Comparison of ENCODE assay signal across 8 mouse cellular contexts in genomic region chr14:124676506-124677177, GRCm38 (mm10). TPM values are rescaled to one million over a fixed set of nuclear protein-coding genes. Genes with fewer than 3 reads are reported as not detected.
DNase-seq lines count a peak whose midpoint lies in the region; ATAC-seq lines count a peak whose summit lies in the region.

Gene Fgf14 (minus strand): TSS chr14:124677127.

- H3K4me2 ChIP-seq in limb, embryonic 11.5 days (ENCODE audit: low read depth, severe bottlenecking), result peak within 1 kb of the TSS; percentile 69

- intact Hi-C loops in gastrocnemius, postnatal 36 days (cut with DNase I), result no loop called here

- H3K4me3 ChIP-seq in limb, embryonic 11.5 days (ENCODE audit: low read depth, low read length), result peak within 1 kb of the TSS; percentile 7

- H3K27ac ChIP-seq in limb, embryonic 11.5 days (replicated peaks; ENCODE audit: low read depth, low read length), result no peak within 1 kb of the TSS

- no peaks in the 10 kb centered on the region for H3K9me3 ChIP-seq in limb, embryonic 11.5 days (ENCODE audit: control insufficient read depth, low read length)

- no peaks in the 10 kb centered on the region for H3K36me3 ChIP-seq in limb, embryonic 11.5 days (ENCODE audit: control insufficient read depth, insufficient read depth, low read length)

- WGBS in limb, embryonic 11.5 days, result 21% methylated on average over 12 of the region's 12 CpGs

- H3K9ac ChIP-seq in limb, embryonic 11.5 days (ENCODE audit: low read length), result no peak within 1 kb of the TSS; the same call in 1 of the 2 replicates

- no peak for ATAC-seq in cerebellum, adult (ENCODE audit: insufficient number of reproducible peaks, low FRiP score, low TSS enrichment)
- ATAC-seq in limb, embryonic 11.5 days (ENCODE audit: insufficient number of reproducible peaks, low FRiP score, low TSS enrichment, low read depth), result no peak

- peaks cover 6% of the 10 kb centered on the region; the same call in 1 of the 2 replicates for H3K4me1 ChIP-seq in limb, embryonic 11.5 days (ENCODE audit: control insufficient read depth, insufficient read depth, low read length)

- DNase-seq in cerebellum, postnatal 14 days, result peak; percentile 5 to 47
- DNase-seq in thymus, postnatal 0 days (ENCODE audit: low spot score), result no peak
- DNase-seq in thymus, adult 18-20 months, result no peak
- DNase-seq in limb, embryonic 11.5 days (ENCODE audit: low spot score), result no peak
- DNase-seq in spleen, adult 12 weeks (ENCODE audit: low spot score), result no peak
- no peak for DNase-seq in gastrocnemius, postnatal 36 days
- no peak for DNase-seq in frontal cortex, postnatal 25 days (ENCODE audit: low spot score in 2 of 2)

- peaks cover 12% of the 10 kb centered on the region for H3K27me3 ChIP-seq in limb, embryonic 11.5 days (ENCODE audit: control insufficient read depth, insufficient read depth, low read length)

RNA-seq across cellular contexts. Expression of gene Fgf14, which starts in this region (rescaled TPM):
- polyA plus RNA-seq in thymus, postnatal 0 days (2015; fragmentation: Nextera tagmentation; extraction: Ambion mirVana), result 22.8 and 27.4 TPM in 2 replicates
- 0.18 TPM in 1 of 2 replicates, not detected in the other for polyA plus RNA-seq in limb, embryonic 11.5 days (2014; fragmentation: Nextera tagmentation; extraction: Ambion mirVana)
- not detected for total RNA-seq in gastrocnemius, postnatal 36 days (2021)

Comparison
In these comparisons a context has a peak if more than half of its experiments do, and no peak if none do; other contexts are left out.
1. RNA of gene Fgf14 (polyA plus RNA-seq): 22.8 to 27.4 TPM in thymus, postnatal 0 days; 0.18 TPM in limb, embryonic 11.5 days; every median in the first group is over 10 times any median in the second.
2. DNase-seq: peak in cerebellum, postnatal 14 days (2 of 2); none in thymus, postnatal 0 days (single experiment), thymus, adult 18-20 months (0 of 2), limb, embryonic 11.5 days (single experiment), spleen, adult 12 weeks (single experiment), gastrocnemius, postnatal 36 days (0 of 2) and frontal cortex, postnatal 25 days (0 of 2).